Mouse (Mus musculus): ENCODE measurements around the gene Ccrl2. TPM values are rescaled to one million over a fixed set of nuclear protein-coding genes. Genes with fewer than 3 reads are reported as not detected.

Ccrl2 gene
- polyA plus RNA-seq, 1 experiment from 2014 or later: 2.1 TPM

DNA sequence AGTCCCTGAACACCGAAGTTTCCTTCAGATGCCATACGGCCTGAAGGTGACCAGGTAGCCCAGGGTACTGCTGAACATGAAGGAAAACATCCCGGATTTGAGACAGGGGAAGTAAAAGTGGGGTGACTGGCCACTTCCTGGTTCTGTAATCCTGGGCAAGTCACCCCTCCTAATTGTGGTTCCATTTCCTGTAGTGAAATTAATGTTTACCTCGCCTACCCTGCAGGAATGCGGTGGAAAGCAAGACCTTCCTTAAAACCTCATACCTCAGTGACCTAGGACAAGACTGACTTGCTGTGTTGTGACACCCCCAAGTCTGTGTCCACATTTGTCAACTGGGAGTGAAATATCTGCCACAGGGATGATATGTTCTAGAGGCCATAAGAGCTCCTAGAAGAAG lies 37.3 kb upstream of the Ccrl2 start:
- no peaks in the 10 kb centered on the region for H3K27me3 ChIP-seq (ENCODE audit: insufficient read depth, low read length)
- H3K9ac ChIP-seq: no peak overlapping the region
- no peak overlapping the region for H3K4me2 ChIP-seq
- WGBS: 52% methylated on average over 5 of the region's 5 CpGs
- H3K9me3 ChIP-seq (ENCODE audit: low read depth, low read length): no peaks in the 10 kb centered on the region
- ATAC-seq (ENCODE audit: insufficient read depth) (no peak), DNase-seq (no peak)
- H3K4me1 ChIP-seq (ENCODE audit: insufficient read depth): no peaks in the 10 kb centered on the region
- TF ChIP-seq CTCF (IDR thresholded peaks at IDR 0.05; ENCODE audit: low read depth): no peak
- H3K27ac ChIP-seq (ENCODE audit: low read depth): no peak overlapping the region
- H3K4me3 ChIP-seq (ENCODE audit: low read depth, low read length): no peak overlapping the region
- no peaks in the 10 kb centered on the region for H3K36me3 ChIP-seq (ENCODE audit: insufficient read depth)

DNA sequence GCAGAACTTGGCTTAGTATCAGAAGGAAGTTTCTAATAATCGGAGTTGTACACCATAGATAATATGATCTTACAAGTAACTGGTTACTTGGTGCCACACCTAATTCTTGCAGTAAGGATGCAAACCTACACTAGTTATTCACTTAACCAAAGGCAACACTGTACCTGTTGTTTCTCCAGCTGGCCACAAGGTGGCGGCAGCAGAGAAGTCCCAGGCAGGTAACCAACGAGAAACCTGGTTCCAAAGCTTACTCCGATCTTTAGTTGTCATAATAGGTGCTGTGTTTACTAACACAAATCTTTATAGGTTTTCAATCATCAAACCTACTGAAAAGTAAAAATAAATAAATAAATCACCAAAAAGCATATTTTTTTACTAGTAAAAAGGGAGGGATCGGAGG lies 35.8 kb upstream of the Ccrl2 start:
- peak; percentile 90 for TF ChIP-seq CTCF (IDR thresholded peaks at IDR 0.05; ENCODE audit: low read depth)
- peak; percentile 82 for DNase-seq
- H3K4me3 ChIP-seq (ENCODE audit: low read depth, low read length): no peak overlapping the region
- no peak overlapping the region for H3K27ac ChIP-seq (ENCODE audit: low read depth)
- peaks cover 5% of the 10 kb centered on the region; the same call in 1 of the 2 replicates for H3K4me1 ChIP-seq (ENCODE audit: insufficient read depth)
- ATAC-seq (ENCODE audit: insufficient read depth): no peak
- no peak overlapping the region for H3K4me2 ChIP-seq
- H3K9me3 ChIP-seq (ENCODE audit: low read depth, low read length): no peaks in the 10 kb centered on the region
- no peaks in the 10 kb centered on the region for H3K36me3 ChIP-seq (ENCODE audit: insufficient read depth)
- H3K27me3 ChIP-seq (ENCODE audit: insufficient read depth, low read length): no peaks in the 10 kb centered on the region
- 29% methylated on average over 5 of the region's 5 CpGs for WGBS
- no peak overlapping the region for H3K9ac ChIP-seq

DNA sequence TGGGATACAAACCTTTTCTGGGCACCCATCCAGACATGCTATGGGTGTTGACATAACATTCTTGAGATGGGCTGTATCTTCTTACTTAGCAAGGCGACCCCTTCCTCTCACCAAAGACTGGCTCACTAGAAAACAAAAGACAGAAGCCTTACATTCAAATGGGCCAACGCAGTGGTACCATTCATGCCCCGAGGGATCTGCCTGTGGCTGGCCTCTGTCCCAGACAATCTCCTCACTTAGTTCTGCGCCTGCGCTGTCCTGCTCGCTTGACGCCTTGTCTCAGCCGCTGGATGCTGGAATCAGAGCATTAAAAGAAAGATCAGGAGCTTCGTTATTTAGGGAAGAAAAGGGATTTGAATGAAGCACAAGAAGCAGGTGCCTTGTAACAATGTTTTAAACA lies 35.3 kb upstream of the Ccrl2 start:
- Histone ChIP-seq H3K9me3 (ENCODE audit: low read depth, low read length) (no peaks in the 10 kb centered on the region), H3K4me2 (no peak overlapping the region), H3K4me3 (ENCODE audit: low read depth, low read length) (no peak overlapping the region), H3K27ac (ENCODE audit: low read depth) (no peak overlapping the region), H3K4me1 (ENCODE audit: insufficient read depth) (peaks cover 5% of the 10 kb centered on the region; the same call in 1 of the 2 replicates), H3K27me3 (ENCODE audit: insufficient read depth, low read length) (no peaks in the 10 kb centered on the region), H3K36me3 (ENCODE audit: insufficient read depth) (no peaks in the 10 kb centered on the region), H3K9ac (no peak overlapping the region)
- 60% methylated on average over 9 of the region's 9 CpGs for WGBS
- ATAC-seq (ENCODE audit: insufficient read depth) (no peak), DNase-seq (peak; percentile 62)
- no peak for TF ChIP-seq CTCF (IDR thresholded peaks at IDR 0.05; ENCODE audit: low read depth)

DNA sequence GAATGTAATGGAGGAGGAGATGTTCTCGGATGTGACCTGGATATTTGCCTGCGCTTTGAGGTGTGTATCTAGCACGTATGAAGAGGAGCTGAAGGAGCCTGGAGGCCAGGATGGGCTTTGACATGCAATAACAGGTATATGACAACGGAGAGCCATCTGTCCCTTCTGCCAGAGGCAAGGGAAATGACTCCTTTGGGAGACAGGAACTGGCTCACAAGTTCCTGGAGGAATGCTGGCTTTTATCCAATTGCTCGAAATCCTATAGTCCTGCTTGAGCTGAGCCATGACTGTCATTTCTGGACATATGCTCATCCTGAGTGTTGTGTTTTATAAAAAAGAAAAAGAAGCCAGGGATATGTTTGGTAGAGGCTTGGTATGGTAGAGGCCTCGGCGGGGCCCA lies 31.6 kb upstream of the Ccrl2 start:
- H3K36me3 ChIP-seq (ENCODE audit: insufficient read depth): no peaks in the 10 kb centered on the region
- H3K4me3 ChIP-seq (ENCODE audit: low read depth, low read length): no peak overlapping the region
- no peaks in the 10 kb centered on the region for H3K27me3 ChIP-seq (ENCODE audit: insufficient read depth, low read length)
- no peak overlapping the region for H3K9ac ChIP-seq
- no peaks in the 10 kb centered on the region for H3K9me3 ChIP-seq (ENCODE audit: low read depth, low read length)
- no peak for TF ChIP-seq CTCF (IDR thresholded peaks at IDR 0.05; ENCODE audit: low read depth)
- ATAC-seq (ENCODE audit: insufficient read depth) (no peak), DNase-seq (peak; percentile 62)
- WGBS: 28% methylated on average over 7 of the region's 7 CpGs
- no peak overlapping the region for H3K27ac ChIP-seq (ENCODE audit: low read depth)
- H3K4me2 ChIP-seq: no peak overlapping the region
- peaks cover 5% of the 10 kb centered on the region; the same call in 1 of the 2 replicates for H3K4me1 ChIP-seq (ENCODE audit: insufficient read depth)

DNA sequence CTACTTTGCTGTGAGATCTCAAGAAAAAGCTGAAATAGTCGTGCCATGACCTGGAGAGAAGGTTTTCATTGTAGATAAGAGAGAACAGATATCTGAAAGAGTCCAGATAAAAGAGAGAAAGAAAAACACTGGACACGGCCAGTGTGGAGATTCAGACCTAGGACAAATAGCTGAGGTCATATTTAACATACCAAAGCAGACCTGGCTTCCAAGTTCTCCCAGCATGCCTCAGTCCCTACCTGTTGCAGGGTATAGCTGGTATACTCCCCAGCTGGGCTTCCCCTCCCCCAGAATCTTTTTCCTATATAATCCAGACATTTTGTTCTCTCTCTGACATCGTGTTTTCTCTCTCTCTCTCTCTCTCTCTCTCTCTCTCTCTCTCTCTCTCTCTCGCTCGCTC lies 30.6 kb upstream of the Ccrl2 start:
- Histone ChIP-seq H3K27ac (ENCODE audit: low read depth) (0 out of 2 replicates have a peak overlapping the region, but pooled peaks have one; percentile 0), H3K27me3 (ENCODE audit: insufficient read depth, low read length) (no peaks in the 10 kb centered on the region), H3K9me3 (ENCODE audit: low read depth, low read length) (no peaks in the 10 kb centered on the region), H3K36me3 (ENCODE audit: insufficient read depth) (no peaks in the 10 kb centered on the region), H3K9ac (no peak overlapping the region), H3K4me3 (ENCODE audit: low read depth, low read length) (no peak overlapping the region), H3K4me2 (no peak overlapping the region), H3K4me1 (ENCODE audit: insufficient read depth) (peaks cover 5% of the 10 kb centered on the region; the same call in 1 of the 2 replicates)
- TF ChIP-seq CTCF (IDR thresholded peaks at IDR 0.05; ENCODE audit: low read depth): no peak
- peak; percentile 63; the same call in 1 of the 2 replicates for ATAC-seq (ENCODE audit: insufficient read depth)
- peak; percentile 21 for DNase-seq
- 6% methylated on average over 5 of the region's 5 CpGs for WGBS

DNA sequence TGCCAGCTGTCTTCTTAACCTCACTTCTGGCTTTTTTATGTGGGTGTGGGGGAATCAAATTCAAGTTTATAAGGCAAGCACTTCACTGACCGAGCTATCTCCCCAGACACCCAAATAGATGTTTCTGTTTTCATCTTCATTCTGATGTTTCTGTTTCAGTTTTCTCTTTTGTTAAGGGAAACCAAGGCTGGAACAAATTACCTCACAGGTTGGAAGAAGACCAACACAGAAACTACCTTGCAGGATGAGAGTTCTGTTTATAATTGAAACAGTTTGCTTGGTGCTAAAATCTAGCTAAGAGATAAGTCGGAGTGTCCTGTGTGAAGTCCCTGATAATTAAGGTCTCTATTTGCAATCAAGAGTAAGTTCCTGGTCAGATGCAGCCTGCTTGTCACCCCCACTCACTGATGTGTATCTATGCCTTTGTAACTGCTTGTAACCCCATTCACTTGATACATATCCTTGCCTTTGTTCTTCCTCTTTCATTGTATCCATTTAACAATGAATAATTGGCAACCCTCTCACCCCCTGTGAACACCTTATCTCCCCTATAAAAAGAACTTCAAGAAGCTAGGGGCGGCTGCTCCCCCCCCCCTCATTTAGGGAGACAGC lies 29.8 kb upstream of the Ccrl2 start:
- no peaks in the 10 kb centered on the region for H3K9me3 ChIP-seq (ENCODE audit: low read depth, low read length)
- no peak overlapping the region for H3K27ac ChIP-seq (ENCODE audit: low read depth)
- no peak overlapping the region for H3K9ac ChIP-seq
- H3K27me3 ChIP-seq (ENCODE audit: insufficient read depth, low read length): no peaks in the 10 kb centered on the region
- TF ChIP-seq CTCF (IDR thresholded peaks at IDR 0.05; ENCODE audit: low read depth): no peak
- 22% methylated on average over 3 of the region's 3 CpGs for WGBS
- H3K4me3 ChIP-seq (ENCODE audit: low read depth, low read length): no peak overlapping the region
- no peak for DNase-seq
- H3K36me3 ChIP-seq (ENCODE audit: insufficient read depth): no peaks in the 10 kb centered on the region
- H3K4me2 ChIP-seq: no peak overlapping the region
- peaks cover 5% of the 10 kb centered on the region; the same call in 1 of the 2 replicates for H3K4me1 ChIP-seq (ENCODE audit: insufficient read depth)
- no peak for ATAC-seq (ENCODE audit: insufficient read depth)

DNA sequence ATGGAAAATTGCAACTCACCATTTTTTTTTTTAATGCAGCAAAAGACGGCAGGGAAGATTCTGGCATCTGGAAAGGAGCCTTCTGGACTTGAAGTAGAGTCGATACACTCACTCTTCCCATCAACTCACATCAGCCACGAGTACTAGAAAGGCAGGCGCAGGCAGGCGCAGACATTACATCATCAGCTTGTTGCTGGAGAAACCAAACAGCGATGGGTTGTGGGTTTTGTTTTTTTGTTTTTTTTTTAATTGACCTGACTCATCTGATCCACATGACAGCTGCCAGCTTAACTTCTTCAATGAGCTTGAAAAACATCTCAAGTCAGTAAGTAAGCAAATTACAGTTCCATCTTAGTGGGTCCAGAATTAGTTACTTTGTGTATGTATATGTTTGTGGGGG lies 28.8 kb upstream of the Ccrl2 start:
- 51% methylated on average over 6 of the region's 6 CpGs for WGBS
- TF ChIP-seq CTCF (IDR thresholded peaks at IDR 0.05; ENCODE audit: low read depth): no peak
- H3K9me3 ChIP-seq (ENCODE audit: low read depth, low read length): no peaks in the 10 kb centered on the region
- no peak overlapping the region for H3K27ac ChIP-seq (ENCODE audit: low read depth)
- no peaks in the 10 kb centered on the region for H3K36me3 ChIP-seq (ENCODE audit: insufficient read depth)
- H3K9ac ChIP-seq: no peak overlapping the region
- H3K27me3 ChIP-seq (ENCODE audit: insufficient read depth, low read length): no peaks in the 10 kb centered on the region
- DNase-seq (no peak), ATAC-seq (ENCODE audit: insufficient read depth) (no peak)
- H3K4me2 ChIP-seq: no peak overlapping the region
- no peak overlapping the region for H3K4me3 ChIP-seq (ENCODE audit: low read depth, low read length)
- H3K4me1 ChIP-seq (ENCODE audit: insufficient read depth): peaks cover 5% of the 10 kb centered on the region; the same call in 1 of the 2 replicates

All from lung, embryonic 14.5 days (tissue).